Mouse (Mus musculus) heart, embryonic 14.5 days (tissue): ENCODE measurements at regions not wholly inside any gene's neighbourhood (a gene's known extent, or its start where the extent isn't known, plus 50 kb on each side); places are given as distances from the start of the nearest gene placed in this dataset.
A peak's percentile ranks its signal among the peaks of the same experiment; 100 is the strongest.

Experiments
- ATAC-seq: fragments of 200-750 bp; cut with Nextera tagmentation; 2 replicates; pipeline ENCODE4 v1.8.0; 2017; ENCODE audit warnings: low read depth, moderate TSS enrichment; ENCODE audit not compliant: insufficient number of reproducible peaks, insufficient read depth, low FRiP score
- H3K27ac ChIP-seq, 2 experiments: fragments of 200-500 bp in 1 of 2; fragments of 300-500 bp in 1 of 2; sonication (generic) in 1 of 2; replicated peaks in 1 of 2; 2 replicates each; pipeline ENCODE4 v1.5.1; 2012 to 2014; ENCODE audit warnings: low read depth in 2 of 2, low read length in 2 of 2, control low read depth in 1 of 2, mild to moderate bottlenecking in 1 of 2, mixed read lengths in 1 of 2; ENCODE audit not compliant: control insufficient read depth in 1 of 2, insufficient read depth in 1 of 2
- H3K27me3 ChIP-seq: fragments of 300-500 bp; sonication (generic); 2 replicates; pipeline ENCODE4 v1.6.1; 2014; ENCODE audit warnings: mild to moderate bottlenecking, low read length, control low read depth; ENCODE audit not compliant: control insufficient read depth, insufficient read depth
- H3K36me3 ChIP-seq: fragments of 300-500 bp; sonication (generic); 2 replicates; pipeline ENCODE4 v1.6.1; 2014; ENCODE audit warnings: mild to moderate bottlenecking, control low read depth, low read length, mixed read lengths; ENCODE audit not compliant: control insufficient read depth, insufficient read depth
- H3K4me1 ChIP-seq, 2 experiments: fragments of 200-500 bp in 1 of 2; fragments of 300-500 bp in 1 of 2; sonication (generic) in 1 of 2; 2 replicates each; pipeline ENCODE4 v1.6.1; 2012 to 2014; ENCODE audit warnings: low read length in 2 of 2, control low read depth in 1 of 2, mixed read lengths in 1 of 2; ENCODE audit not compliant: control insufficient read depth in 2 of 2, insufficient read depth in 2 of 2
- H3K4me2 ChIP-seq: fragments of 300-500 bp; sonication (generic); 2 replicates; pipeline ENCODE4 v1.6.1; 2014; ENCODE audit warnings: mild to moderate bottlenecking, low read length
- H3K4me3 ChIP-seq, 2 experiments: fragments of 200-500 bp in 1 of 2; fragments of 300-500 bp in 1 of 2; sonication (generic) in 1 of 2; 2 replicates each; pipeline ENCODE4 v1.5.1; 2012 to 2014; ENCODE audit warnings: low read length in 2 of 2, mild to moderate bottlenecking in 2 of 2, control low read depth in 1 of 2, low read depth in 1 of 2, moderate library complexity in 1 of 2; ENCODE audit not compliant: control insufficient read depth in 1 of 2, insufficient read depth in 1 of 2
- H3K9ac ChIP-seq: fragments of 300-500 bp; sonication (generic); 2 replicates; pipeline ENCODE4 v1.6.1; 2014; ENCODE audit warnings: mild to moderate bottlenecking, low read length
- H3K9me3 ChIP-seq: fragments of 300-500 bp; sonication (generic); 2 replicates; pipeline ENCODE4 v1.6.1; 2016; ENCODE audit warnings: low read length, control low read depth; ENCODE audit not compliant: control insufficient read depth
- WGBS: fragments of 180-500 bp; shearing (Covaris S2); extraction: QIAGEN DNeasy Blood & Tissue Kit; methylation state at CpG from one replicate; pipeline ENCODE4 v1.1.7; 2014; 5-methylcytosine and 5-hydroxymethylcytosine counted together

DNA sequence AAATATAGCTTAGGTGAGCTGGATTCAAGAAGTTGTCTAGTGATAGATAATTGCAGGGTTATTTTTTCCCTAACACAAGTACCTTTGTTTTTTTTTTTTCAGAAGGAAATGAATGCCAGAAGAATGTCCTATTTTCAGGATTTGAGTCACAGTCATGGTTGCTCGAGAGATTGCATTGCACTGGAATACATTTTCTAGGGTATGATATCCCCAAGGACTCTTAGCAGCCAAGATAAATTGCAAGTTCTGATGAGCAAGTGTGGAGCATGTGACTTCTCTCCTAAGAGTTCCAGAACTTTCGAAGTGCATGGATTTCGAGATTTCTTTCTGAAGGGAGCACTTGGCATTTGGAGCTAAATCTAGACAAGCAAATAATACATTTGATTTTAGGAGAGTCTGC, 140.9 kb upstream of the Tfap2d start:
- 0 out of 4 replicates have a peak overlapping the region, but pooled peaks of 1 of the 2 experiments have one; percentile 28 for H3K27ac ChIP-seq
- 42% methylated on average over 3 of the region's 3 CpGs for WGBS
- peaks cover 1 to 11% of the 10 kb centered on the region in 2 experiments; a peak in 3 of 4 replicates for H3K4me1 ChIP-seq
- no peaks in the 10 kb centered on the region for H3K27me3 ChIP-seq
- no peaks in the 10 kb centered on the region for H3K36me3 ChIP-seq
- H3K9ac ChIP-seq: no peak overlapping the region
- no peak overlapping the region for H3K4me3 ChIP-seq
- H3K4me2 ChIP-seq: peak overlapping the region; percentile 38; the same call in 1 of the 2 replicates
- H3K9me3 ChIP-seq: no peaks in the 10 kb centered on the region
- no peak for ATAC-seq

DNA sequence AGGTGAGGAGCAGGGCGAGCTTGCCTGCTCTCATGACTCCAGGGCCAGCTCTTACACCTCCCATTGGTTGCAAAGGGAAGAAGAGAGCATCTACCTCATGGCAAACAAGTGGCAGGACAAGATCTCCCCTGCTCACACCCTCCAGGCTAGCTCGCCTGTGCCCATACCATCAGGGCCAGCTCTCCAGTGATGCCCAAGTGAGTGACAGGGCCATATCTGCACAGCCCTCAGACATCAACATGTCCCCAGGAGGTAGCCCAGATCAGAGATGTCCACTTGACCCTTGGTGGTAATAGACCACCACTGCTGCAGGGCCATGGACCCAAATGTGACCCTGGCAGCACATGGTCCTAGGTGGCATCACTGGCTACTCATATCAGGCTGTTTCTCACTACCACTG, 133.9 kb upstream of the Tfap2d start:
- H3K4me3 ChIP-seq: no peak overlapping the region
- H3K27ac ChIP-seq: no peak overlapping the region
- no peaks in the 10 kb centered on the region for H3K4me1 ChIP-seq
- no peaks in the 10 kb centered on the region for H3K36me3 ChIP-seq
- no peak for ATAC-seq
- H3K9ac ChIP-seq: no peak overlapping the region
- H3K27me3 ChIP-seq: no peaks in the 10 kb centered on the region
- 74% methylated on average over 2 of the region's 2 CpGs for WGBS
- H3K9me3 ChIP-seq: no peaks in the 10 kb centered on the region
- H3K4me2 ChIP-seq: no peak overlapping the region

DNA sequence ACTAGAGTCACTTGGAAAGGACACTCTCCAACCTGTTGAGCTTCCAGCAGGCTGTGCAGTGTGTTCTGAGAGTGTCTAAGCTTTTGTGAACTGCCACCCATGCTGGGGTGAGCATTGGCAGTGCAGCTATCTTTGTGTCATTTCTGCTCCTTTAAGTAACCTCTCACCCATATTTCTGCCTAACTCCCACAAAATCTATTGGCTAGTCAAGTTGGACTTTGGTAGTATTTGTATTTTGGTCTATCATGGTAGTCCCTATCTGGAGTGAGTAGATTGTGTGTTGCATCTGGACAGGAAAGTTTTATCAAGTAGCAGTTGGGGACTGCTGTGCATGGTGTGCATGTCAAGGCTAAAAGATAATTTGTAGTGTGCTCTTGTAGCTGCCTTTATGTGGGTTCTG, 132.6 kb upstream of the Tfap2d start:
- Histone ChIP-seq H3K36me3 (no peaks in the 10 kb centered on the region), H3K4me2 (no peak overlapping the region), H3K9me3 (no peaks in the 10 kb centered on the region), H3K4me3 (no peak overlapping the region), H3K27ac (no peak overlapping the region), H3K9ac (no peak overlapping the region), H3K4me1 (no peaks in the 10 kb centered on the region), H3K27me3 (no peaks in the 10 kb centered on the region)
- no peak for ATAC-seq

DNA sequence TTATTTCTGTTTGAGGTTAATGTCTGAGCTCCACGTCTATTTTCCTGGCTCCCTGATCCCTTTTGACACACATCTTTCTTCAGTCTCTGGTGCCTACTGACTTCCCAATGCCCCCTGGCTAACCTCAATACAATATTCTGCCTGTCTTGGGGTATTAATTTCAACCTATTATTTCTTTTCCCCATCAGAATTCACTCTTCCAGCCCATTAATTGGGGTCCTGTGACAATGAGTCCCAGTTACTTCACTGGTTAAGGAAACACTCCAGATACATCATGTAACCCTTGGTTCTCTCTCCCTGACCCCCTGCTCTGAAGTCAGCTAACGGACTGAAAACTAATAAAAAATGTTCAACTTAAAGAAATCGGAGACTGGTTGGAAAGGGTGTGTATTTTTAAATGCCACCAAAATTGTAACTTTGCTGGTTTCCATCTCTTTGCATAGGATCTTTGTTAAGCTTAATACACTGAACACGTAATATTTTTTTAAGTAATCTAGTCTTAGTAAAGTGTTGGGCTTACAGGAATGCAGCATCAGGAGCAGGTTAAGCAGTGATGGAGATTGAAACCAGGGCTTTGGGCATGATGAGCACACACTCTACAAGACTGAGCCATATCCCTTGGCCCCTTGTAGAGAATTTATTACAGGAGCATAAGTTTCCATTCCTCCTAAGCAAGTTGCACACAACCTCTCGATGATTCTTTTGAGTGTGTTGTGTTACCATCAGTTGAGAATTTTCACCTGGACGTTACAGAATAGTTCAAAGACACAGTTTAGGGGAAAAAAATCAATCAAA, 128.8 kb upstream of the Tfap2d start:
- no peak overlapping the region for H3K4me2 ChIP-seq
- H3K9ac ChIP-seq: no peak overlapping the region
- H3K4me3 ChIP-seq: no peak overlapping the region
- WGBS: 78% methylated on average over 6 of the region's 6 CpGs
- H3K9me3 ChIP-seq: no peaks in the 10 kb centered on the region
- no peak for ATAC-seq
- H3K36me3 ChIP-seq: no peaks in the 10 kb centered on the region
- no peak overlapping the region for H3K27ac ChIP-seq
- no peaks in the 10 kb centered on the region for H3K27me3 ChIP-seq
- no peaks in the 10 kb centered on the region for H3K4me1 ChIP-seq

DNA sequence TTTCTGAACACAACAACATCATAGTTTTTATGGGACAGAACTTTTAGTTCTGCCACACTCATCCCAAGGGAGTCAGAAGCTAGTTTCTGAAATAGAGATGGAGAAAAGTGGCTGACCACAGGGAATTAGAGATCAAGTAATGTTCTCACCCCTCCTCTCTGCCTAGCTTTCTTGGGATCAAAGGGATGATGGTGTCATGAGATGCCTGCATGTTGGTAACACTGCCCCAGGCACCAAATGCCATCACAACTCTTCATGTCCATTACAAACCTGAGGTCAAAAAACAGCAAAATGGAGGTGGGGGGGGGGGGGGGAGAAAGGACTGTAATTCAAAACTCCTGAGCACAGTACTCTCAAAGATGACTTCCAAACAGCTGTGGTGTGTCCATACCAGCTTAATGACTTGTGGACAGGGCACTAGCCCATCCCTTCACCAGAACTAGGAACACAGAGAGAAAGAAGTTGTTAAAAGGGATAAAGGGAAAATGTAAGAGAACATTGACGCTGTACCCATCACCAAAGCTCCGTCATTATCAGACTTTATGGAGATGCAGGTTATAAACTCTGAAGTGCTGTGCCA, 127.9 kb upstream of the Tfap2d start:
- H3K4me2 ChIP-seq: no peak overlapping the region
- no peak overlapping the region for H3K27ac ChIP-seq
- H3K4me1 ChIP-seq: no peaks in the 10 kb centered on the region
- no peaks in the 10 kb centered on the region for H3K27me3 ChIP-seq
- H3K4me3 ChIP-seq: no peak overlapping the region
- no peak overlapping the region for H3K9ac ChIP-seq
- no peaks in the 10 kb centered on the region for H3K9me3 ChIP-seq
- ATAC-seq: no peak
- H3K36me3 ChIP-seq: no peaks in the 10 kb centered on the region
- 73% methylated on average over 2 of the region's 2 CpGs for WGBS

DNA sequence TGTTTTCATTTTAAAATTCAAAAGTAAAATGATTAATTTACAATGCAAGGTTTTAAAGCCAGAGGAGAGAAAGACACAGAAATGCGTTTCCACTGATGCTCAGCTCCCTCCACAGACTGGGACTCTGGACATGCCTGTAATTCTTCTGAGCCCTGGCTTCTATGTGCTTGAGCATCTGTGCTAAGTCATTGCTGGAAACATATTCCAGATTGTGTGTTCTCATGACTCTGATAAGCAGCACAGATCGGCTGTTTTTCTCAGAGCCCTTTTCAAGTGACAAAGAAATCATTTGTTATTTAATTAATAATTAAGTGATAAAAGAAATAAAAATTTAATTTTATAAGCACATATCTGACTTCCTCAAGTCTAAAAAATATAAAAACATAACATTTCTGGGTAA, 127.3 kb upstream of the Tfap2d start:
- 38% methylated on average over 2 of the region's 2 CpGs for WGBS
- H3K36me3 ChIP-seq: no peaks in the 10 kb centered on the region
- no peak for ATAC-seq
- no peaks in the 10 kb centered on the region for H3K4me1 ChIP-seq
- no peak overlapping the region for H3K9ac ChIP-seq
- H3K9me3 ChIP-seq: no peaks in the 10 kb centered on the region
- no peak overlapping the region for H3K4me3 ChIP-seq
- H3K27ac ChIP-seq: no peak overlapping the region
- H3K27me3 ChIP-seq: no peaks in the 10 kb centered on the region
- H3K4me2 ChIP-seq: no peak overlapping the region

DNA sequence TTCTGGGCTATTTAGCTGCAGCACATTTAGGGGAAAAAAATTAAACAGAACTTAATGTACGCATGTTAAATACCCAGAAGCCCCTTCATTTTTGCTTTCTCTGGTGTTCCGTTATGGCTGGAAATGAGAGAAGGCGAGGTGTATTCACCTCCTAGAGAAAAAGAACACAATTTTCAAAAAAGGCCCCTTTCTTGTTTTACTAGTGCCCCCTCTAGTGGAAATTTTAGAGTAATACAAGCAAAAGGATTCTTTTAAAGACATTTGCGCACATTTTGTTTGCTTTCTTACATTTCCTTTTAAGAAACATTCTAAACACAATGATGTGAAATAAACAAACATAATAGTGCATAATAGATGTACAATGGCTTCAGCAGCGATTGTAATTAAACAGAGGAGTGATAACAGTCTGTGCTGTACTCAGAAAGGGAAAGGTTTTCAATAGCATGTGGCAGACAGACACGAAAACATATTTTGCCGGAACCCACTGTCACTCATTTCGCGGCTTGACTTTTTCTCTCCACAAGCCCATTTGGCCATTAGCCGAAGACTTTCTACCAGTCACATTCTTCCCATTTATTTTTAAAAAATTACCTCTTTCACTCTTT, 126.0 kb upstream of the Tfap2d start:
- no peak overlapping the region for H3K4me2 ChIP-seq
- H3K9ac ChIP-seq: no peak overlapping the region
- H3K36me3 ChIP-seq: no peaks in the 10 kb centered on the region
- no peaks in the 10 kb centered on the region for H3K27me3 ChIP-seq
- H3K27ac ChIP-seq: no peak overlapping the region
- WGBS: 42% methylated on average over 10 of the region's 10 CpGs
- H3K4me1 ChIP-seq: no peaks in the 10 kb centered on the region
- H3K4me3 ChIP-seq: no peak overlapping the region
- no peaks in the 10 kb centered on the region for H3K9me3 ChIP-seq
- ATAC-seq: no peak
